Mouse (Mus musculus): ENCODE results near the gene Mum1.

Gene Mum1

DNA sequence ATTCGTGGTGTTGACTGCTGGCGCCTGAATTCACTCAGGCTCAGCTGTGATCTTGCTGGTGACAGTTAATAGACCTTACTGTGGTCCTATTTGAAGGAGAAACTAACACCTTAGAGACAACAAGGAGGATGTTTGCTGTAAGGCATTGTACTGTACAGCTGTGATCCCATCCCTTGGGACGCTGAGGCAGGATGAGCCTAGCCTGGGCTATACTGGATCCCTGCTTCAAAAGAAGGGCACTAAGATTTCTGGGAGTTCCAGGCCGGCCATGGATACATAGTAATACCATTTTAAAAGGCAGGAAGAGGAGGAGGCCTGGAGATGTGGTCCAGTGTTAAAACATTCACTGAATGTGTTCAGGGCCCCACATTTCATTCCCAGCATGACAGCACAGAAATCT, 24.3 kb downstream of the Mum1 start:
- DNase-seq (ENCODE audit: low spot score): no peak

DNA sequence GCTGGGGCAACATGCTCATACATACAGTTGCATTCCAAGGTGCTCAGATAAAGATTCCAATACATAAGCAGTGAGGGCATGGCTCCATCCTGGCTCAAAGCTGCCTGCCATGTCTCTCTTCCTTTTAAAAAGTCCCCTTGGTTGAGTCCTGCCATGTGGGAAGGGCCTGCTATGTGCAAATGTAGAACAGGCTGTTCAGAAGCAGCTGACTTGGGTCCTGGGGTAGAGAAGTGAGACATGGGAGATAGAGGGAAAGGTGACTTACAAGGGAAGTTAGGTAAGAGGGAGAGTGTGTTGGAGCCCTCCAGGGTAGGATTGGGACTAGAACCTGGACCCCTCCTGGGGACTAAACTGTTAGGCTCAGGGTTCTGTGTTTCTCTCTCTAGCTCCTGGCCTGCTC, 25.8 kb downstream of the Mum1 start:
- DNase-seq (ENCODE audit: low spot score): no peak

DNA sequence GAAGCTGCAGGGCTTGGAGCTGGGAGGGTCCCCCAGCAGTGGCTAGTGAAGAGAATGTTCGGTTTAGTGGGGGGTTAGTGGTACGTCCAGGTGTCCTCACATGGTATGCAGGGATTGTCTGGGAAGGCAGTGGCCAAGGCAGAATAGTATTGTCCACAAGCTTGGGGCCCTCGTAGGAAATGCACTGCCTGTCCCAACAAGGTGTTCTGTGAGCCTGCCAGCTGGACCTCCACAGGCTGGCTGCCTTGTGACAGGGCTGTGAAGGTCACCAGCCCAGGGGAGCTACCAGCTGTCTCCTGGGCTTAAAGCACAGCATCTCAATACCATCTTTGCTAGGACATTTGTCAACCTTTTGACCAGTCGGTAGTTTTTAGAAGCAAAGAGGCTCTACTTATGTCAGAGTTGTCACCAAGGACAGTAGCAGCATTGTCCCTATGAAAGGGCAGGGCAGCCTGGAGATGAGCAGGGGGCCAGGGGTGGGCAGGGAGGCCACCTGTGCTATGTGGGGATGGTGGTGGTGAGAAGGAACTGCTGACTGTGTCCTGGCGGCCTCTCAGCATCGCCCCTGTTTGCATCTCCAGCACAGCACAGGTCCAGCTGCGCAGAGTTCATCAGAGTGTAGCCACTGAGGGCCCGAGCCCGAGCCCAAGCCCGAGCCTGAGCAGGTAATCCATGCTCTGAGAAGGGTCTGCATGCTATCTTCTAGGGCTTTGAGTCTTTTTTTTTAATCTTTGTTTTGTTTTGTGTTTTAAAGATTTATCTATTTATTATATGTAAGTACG, 26.4 kb downstream of the Mum1 start:
- DNase-seq (ENCODE audit: low spot score): no peak

DNA sequence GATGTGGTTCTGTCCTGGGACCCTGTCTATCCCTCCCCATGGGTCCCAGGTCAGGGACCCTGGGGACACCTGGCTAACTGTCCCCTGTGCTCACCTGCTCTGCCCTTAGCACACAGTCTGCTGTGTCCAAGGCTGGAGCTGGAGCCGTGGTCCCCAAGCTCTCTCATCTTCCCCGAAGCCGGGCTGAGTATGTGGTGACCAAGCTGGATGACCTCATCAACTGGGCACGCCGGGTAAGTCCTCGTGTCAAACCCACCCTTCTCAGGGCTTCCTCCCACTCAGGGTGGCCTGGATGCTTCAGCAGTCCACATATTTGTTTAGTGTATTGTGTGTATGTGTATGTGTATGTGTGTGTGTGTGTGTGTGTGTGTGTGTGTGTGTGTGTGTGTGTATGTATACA, 27.3 kb downstream of the Mum1 start:
- DNase-seq (ENCODE audit: low spot score): no peak

DNA sequence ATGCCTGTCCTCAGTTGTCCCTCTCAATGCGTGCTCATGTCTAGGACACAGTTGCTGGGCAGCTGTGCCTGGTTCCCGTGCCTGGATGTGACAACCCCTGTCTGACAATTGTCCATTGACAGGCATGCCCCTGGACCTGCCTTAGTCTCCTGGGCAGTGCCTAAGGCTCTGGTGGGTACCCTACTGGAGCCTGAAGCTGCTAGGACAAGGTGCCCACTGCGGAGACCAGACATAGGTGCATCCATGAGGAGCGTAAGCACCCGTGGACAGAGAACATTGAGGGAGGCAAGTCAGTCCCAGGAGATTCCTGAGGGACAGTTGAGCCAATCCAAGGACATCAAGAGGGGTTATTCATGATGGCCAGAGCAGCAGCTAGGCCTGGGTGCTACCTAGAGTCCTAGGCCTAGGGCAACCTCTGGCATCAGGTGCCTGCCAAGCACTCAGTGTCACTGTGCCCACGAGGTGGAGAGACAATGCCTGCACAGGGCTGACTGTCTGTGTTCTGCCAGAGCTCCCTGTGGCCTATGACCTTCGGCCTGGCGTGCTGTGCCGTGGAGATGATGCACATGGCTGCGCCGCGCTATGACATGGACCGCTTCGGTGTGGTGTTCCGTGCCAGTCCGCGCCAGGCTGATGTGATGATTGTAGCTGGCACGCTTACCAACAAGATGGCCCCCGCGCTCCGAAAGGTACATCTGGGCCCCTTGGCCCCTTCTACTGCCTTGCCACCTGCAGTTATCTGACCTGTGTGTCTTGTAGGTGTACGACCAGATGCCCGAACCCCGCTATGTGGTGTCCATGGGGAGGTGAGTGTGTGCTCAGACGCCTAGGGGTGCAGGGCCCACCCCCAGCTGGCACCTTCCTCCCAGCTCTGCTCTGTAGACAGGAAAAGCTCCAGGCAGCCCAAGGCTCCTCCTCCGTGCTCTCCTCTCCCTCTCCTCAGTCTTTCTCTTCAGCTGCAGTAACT, 28.4 kb downstream of the Mum1 start:
- DNase-seq (ENCODE audit: low spot score): no peak

DNA sequence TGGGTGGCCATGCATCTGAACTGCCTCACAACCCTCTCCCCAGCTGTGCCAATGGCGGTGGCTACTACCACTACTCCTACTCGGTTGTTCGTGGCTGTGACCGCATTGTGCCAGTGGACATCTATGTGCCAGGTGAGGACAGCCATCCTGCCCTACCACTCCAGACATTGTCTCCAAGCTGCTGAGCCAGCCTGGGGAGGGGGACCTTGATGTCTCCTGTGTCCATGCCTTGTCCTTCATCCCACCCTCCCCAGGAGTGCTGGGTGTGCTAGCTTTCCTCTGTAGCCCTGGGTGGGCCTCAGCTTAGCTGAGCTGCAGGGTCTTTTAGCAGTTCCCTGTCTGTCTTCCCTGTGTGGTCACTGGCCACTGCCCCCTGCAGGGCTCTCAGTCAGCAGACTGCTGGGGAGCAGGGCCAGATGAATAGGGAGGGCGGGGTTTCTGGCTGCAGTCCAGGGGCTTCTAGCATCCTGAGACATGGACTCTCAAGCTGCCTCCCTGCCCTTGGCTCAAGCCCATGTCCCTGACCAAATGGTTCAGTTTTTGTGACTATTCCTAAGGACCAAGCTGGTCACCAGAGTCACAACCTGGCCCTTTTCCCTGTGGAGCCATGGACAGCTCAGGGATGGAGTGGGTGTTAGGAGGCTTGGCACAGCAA, 29.8 kb downstream of the Mum1 start:
- DNase-seq (ENCODE audit: low spot score): no peak

DNA sequence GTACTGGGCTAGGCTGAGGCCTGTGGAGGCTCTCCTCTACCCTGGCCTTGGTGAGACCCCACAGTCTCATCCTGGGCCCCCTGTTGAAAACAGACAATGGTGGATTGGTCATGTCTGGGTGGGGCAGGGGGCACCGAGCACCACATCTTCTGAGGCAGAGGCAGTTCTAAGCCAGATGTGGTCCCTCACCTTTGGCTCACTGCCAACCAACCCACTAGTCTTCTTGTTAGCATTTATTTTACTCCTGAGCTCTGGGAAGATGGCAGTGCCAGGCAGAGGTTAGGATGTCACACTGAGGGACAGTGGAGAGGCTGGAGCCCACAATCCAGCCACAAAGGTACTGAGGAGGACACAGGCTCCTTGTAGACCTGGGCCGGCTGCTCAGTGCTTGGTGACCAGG, 31.7 kb downstream of the Mum1 start:
- DNase-seq (ENCODE audit: low spot score): no peak

DNA sequence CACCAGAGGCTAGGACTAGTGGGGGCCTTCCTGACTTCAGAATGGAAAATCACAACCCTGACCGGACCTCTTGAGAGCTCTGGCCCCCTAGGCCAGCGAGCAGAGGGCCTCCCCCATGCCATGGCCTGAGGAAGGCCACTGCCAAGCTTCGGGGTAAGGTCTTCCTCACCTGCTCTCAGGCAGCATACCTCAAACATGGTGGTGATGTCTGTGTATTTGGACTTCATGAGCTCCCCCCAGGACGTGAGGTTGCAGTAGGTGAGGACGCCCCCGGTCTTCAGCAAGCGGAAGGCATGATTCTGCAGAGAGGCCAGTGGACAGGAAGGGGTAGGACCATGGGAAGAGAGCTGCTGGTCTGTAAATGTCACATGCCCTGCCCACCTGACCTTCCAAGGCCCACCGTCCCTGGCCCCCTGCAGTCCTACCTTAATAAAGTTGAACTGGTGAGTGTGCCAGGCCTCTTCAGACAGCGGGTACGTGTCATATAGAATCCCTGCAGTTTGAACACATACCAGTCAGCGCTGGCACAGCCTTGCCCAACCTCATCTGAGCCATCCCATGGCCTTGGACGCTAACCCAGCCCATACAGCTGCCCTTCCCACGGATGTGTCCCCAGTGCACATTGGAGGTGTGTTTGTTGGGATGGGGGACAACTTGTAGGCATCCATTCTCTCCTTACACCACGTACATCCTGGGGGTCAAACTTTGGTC, 32.7 kb downstream of the Mum1 start:
- DNase-seq (ENCODE audit: low spot score): no peak

DNA sequence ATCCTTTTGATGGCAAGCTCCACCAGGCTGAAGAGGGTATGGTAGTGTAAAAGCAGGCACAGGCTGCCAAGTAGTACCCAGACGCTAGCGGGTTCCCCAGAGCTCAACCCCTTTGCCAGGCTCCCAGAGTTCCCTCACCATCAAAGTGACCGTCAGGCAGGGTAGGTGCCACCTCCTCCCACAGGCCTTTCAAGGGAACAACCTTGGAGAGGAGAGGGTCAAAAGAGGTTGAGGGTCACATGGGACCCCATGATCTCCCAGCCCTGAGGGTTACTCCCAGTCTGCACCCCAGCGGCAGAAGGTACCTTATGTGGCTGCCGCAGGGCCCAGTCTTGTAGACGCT, 33.2 kb downstream of the Mum1 start:
- DNase-seq (ENCODE audit: low spot score): no peak

DNA sequence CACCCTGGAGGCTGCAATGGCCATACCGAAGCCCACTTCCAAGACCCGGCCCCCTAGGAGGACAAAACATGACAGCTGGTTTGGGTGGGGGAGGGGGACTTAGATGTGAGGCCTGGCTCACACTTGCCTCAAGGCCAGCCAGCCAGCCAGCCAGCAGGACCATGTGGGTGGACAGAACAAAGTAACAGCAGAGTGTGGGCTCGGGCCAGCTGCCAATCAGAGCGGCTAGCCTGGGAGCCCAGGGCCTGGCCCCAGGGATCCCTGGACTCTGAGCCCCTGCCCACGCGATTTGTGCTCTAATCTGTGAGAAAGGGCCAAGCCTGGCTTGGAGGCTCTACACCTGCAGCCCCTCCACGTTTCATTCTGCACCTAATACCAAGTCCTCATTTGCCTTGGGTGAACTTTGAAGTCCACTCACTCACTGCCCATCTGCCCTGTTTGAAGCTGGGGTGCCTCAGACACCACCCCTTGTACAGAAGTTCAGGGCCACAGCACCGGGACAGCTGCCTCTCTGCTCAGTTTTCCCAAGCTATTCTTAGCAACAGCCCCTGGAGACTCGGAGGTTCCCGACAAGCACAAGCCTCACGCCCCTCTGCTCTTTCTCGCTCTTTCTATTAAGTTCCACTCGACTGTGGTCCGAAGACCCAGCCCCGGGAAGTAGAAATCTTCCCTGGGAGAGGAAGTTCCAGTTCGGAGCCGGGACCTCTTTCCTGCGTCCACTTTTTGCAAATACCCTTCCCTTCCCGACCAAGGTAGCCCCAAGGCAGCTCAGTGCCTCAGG, 33.8 kb downstream of the Mum1 start:
- peak; percentile 43 for DNase-seq (ENCODE audit: low spot score)

DNA sequence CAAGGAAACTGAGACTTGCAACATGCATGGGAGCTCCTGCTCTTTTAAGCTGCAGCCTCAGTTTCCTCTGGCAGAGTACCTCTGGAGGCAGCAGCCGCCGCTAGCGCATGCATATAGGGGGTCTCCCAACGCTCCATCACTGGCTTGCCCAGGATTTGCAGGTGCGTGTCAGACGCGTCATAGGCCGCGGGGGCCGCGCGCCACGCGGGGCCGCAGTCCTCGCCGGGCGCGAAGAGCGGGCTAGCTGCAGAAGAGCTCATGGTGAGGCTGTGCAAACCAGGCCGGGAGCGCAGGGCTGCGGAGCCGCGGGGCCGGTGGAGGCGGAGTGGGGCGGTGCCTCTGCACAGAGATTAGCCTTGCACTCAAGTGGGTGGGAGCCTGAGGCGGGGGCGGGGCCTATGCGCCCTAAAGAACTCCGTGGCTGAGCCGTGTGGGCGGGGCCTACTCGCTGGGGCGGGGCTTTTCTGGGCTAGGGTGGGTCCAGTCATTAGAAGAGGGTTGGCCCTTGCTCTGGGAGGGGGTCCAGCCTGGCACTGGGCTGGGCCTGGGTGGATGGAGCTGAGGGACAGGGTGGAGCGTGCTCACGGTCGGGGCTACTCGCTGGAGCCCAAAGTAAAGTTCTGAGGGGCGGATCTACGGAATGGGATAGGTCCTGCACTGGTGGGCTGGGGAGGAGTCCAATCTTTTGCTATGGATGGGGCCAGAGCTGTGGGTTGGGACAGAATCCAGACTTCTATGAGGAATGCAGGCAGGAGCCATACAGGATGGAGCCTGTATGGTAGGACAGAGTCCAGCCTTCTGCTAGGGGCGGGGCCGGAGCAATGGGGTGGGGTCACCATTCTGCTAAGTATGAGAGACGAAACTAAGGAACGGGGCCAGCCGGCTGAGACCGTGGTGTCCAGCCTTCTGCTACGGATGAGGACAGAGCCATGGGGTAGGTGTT, 34.7 kb downstream of the Mum1 start, which contains the start of the genes Gamt and Dazap1:
Gene Gamt, minus strand, starts transcription at position 371 of the 943 bp plus-strand sequence.
Gene Dazap1, plus strand, starts transcription at position 845 of the 943 bp plus-strand sequence.
- peak; percentile 100 for DNase-seq (ENCODE audit: low spot score)

DNA sequence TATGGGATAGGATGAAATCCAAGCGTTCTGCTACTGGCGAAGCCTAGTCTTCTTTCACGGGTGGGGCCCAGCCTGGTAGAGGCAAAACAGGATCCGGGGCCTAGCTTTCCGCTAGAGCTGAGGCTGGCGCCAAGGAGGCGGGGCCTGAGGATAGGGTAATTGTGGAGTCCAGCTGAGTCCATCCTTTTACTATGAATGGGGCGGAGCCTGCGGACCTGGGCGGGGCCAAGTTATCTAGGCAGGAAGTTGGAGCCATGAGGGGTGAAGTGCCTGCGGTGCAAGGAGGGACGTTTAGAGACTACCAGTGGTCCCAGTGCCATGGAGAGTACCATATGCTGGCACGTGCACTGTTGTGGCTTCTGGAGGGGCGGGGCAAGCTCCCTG, 35.3 kb downstream of the Mum1 start:
- DNase-seq (ENCODE audit: low spot score): peak; percentile 98

DNA sequence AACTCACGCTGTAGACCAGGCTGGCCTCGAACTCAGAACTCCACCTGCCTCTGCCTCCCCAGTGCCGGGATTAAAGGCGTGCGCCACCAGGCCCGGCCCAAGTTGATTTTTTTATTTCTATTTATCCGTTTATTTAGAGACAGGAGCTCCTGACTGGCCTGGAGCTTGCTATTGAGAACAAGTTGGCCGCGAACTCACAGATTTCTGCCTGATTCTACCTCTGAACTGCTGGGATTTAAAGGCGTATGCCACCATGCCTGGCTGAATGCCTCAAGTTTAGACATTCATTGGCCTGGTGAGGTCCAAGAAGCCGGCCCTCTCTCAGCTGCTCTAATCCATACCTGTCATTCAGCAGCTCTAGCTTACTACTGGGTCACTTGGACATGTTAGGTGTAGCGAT, 35.9 kb downstream of the Mum1 start:
- no peak for DNase-seq (ENCODE audit: low spot score)

DNA sequence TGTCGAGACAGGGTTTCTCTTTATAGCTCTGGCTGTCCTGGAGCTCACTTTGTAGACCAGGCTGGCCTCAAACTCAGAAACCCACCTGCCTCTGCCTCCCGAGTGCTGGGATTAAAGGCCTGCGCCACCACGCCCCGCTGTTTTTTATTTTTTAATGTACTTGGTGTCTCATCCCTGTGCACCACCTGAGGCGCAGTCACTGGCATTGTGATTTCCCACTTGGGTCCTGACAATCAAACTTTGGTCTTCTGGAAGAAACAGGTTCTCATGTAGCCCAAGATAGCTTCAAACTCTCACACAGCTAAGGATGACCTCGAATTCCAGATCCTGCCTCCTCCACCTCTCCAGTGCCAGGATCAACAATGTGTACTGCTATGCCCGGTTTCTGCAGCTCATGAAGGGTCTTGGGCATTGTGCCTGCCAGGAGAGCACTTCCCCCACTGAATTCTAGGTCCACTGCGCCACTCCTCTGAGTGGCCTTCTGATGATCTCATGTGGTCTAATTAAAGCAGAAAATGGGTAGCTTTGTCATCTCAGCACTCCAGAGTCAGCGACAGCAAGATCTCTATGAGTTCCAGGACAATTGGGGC, 36.6 kb downstream of the Mum1 start:
- DNase-seq (ENCODE audit: low spot score): no peak

DNA sequence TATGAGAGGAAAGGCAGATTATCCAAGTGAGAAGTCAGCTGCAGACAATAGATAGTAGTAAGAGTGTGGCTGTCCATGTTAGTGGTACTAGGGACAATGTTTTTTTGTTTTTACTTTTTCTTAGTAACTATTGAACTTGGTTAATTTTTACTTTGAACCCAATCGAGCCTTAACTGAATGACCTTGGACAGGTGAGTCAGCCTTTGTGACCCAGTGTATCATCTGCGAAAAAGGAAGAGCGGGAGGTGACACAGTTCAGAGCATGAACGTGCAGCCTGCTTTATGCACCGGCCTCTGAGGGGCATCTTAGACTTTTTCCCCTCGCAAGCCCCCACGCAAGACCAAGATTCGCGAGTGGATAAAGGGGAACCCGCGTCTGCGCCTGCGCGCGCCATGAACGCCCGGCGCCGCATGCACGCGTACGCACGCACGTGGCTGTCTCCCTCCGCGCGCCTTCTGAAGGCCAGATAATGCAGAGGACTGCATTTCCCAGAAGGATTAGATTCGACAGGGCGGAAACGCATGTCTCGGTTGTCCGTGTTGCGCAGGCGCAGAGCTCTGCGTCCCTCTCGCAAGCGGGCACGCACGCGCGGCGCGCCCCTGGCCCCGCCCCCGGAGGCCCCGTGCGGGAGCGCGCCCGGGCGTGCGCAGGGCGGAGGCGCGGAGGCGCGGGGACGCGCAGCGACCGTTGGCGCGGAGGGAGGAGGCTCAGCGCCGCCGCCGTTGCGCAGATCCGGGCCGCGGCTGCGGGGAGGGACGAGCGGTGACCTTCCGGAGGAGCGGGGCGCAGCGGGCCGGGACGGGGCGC, 38.3 kb downstream of the Mum1 start:
- peak; percentile 97 for DNase-seq (ENCODE audit: low spot score)

DNA sequence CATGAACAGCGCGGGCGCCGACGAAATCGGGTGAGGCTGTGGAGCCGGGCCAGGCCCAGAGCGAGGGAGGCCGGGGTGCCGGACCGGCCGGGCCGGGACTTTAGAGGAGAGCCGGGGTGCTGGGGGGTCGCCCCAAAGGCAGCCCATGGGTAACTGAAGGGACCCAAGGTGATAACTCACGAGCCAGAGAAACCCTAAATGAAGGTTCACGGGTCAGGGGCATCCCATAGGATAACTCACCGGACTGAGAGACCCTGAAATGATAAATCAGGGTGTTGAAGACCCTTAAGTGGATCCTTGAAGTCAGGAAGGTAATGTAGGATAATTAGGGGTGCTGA, 38.9 kb downstream of the Mum1 start:
- DNase-seq (ENCODE audit: low spot score): no peak

DNA sequence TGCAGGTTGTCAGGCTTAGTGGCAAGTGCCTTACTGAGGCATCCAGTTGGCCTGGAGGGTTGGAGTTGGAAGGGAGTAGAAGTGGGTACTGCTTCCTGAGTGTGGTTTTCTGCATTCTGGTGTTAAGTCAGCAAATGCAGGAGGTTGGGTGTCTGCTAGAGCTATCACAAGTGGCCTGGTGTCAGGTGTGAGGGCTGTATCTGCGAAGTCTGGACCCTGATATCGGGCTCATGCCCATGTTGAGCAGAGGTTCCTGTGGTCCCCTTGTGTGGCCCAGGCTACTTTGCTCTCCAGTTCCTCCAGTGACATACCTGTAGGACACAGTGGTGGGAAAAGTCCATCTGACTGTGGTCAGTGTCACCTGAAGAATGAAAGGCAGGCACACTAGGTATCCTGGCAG, 43.9 kb downstream of the Mum1 start:
- no peak for DNase-seq (ENCODE audit: low spot score)

DNA sequence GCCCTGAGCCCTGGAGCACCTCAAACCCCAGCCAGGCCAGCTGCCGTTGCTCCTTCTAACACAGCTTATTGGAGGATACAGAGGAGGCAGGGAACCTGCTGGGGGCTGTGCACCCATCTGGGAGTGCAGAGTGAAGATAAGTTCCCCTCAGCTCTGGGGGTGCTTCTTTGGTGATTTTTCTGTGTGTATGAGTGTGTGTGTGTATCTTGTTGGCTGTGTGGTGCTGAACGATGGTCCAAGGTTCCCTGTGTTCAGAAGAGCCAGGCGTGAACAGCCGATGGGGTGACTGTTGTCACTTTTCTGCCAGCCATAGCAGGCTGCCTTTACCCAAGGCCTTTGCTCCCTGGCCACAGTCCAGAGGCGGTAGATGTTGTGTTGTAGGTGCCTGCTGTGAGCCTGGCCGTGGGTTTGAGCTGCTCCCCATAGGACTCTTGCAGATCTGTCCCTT, 44.5 kb downstream of the Mum1 start:
- DNase-seq (ENCODE audit: low spot score): no peak

Measured in yolk sac, embryonic 10.5 days (tissue).